Mouse (Mus musculus) intestine, embryonic 14.5 days (tissue): Measurements from ENCODE around the gene Acss1. TPM values are rescaled to one million over a fixed set of nuclear protein-coding genes. Genes with fewer than 3 reads are reported as not detected.
A peak's percentile ranks its signal among the peaks of the same experiment; 100 is the strongest.

Experiments
- ATAC-seq: fragments of 200-750 bp; cut with Nextera tagmentation; replicated peaks from 2 replicates; pipeline ENCODE4 v1.8.0; 2017; ENCODE audit warnings: low read depth, moderate number of reproducible peaks, moderate TSS enrichment, moderate library complexity; ENCODE audit not compliant: low FRiP score, low TSS enrichment
- DNase-seq: peaks from one replicate; pipeline ENCODE4 v3.0.0-alpha.2; 2018; ENCODE audit warnings: low spot score
- H3K27ac ChIP-seq: fragments of 300-500 bp; sonication (generic); 2 replicates; pipeline ENCODE4 v1.5.1; 2014; ENCODE audit warnings: low read depth, mild to moderate bottlenecking, control low read depth
- H3K27me3 ChIP-seq: fragments of 300-500 bp; sonication (generic); replicated peaks from 2 replicates; pipeline ENCODE4 v1.6.1; 2014; ENCODE audit warnings: low read length, control low read depth; ENCODE audit not compliant: control insufficient read depth, insufficient read depth
- H3K36me3 ChIP-seq: fragments of 300-500 bp; sonication (generic); 2 replicates; pipeline ENCODE4 v1.6.1; 2014; ENCODE audit warnings: low read length, control low read depth; ENCODE audit not compliant: control insufficient read depth, insufficient read depth
- H3K4me1 ChIP-seq: fragments of 300-500 bp; sonication (generic); replicated peaks from 2 replicates; pipeline ENCODE4 v1.6.1; 2014; ENCODE audit warnings: low read length, control low read depth, mixed read lengths; ENCODE audit not compliant: control insufficient read depth, insufficient read depth
- H3K4me2 ChIP-seq: fragments of 300-500 bp; sonication (generic); 2 replicates; pipeline ENCODE4 v1.6.1; 2014; ENCODE audit warnings: low read length
- H3K4me3 ChIP-seq: fragments of 300-500 bp; sonication (generic); 2 replicates; pipeline ENCODE4 v1.5.1; 2014; ENCODE audit warnings: low read depth, low read length, control low read depth, mixed read lengths
- H3K9ac ChIP-seq: fragments of 300-500 bp; sonication (generic); 2 replicates; pipeline ENCODE4 v1.6.1; 2014; ENCODE audit warnings: mild to moderate bottlenecking, low read length
- H3K9me3 ChIP-seq: fragments of 300-500 bp; sonication (generic); 2 replicates; pipeline ENCODE4 v1.6.1; 2016; ENCODE audit warnings: low read length, control low read depth; ENCODE audit not compliant: control insufficient read depth
- WGBS: fragments of 180-500 bp; shearing (Covaris S2); extraction: QIAGEN DNeasy Blood & Tissue Kit; methylation state at CpG from one replicate; pipeline ENCODE4 v1.1.7; 2014; 5-methylcytosine and 5-hydroxymethylcytosine counted together
- polyA plus RNA-seq: library from polyadenylated mRNA; unstranded; fragments of >200 nt; fragmentation: Nextera tagmentation; extraction: Ambion mirVana; gene quantifications from 2 replicates; pipeline ENCODE4 v1.2.1, GENCODE M21; 2014

Gene Acss1
- polyA plus RNA-seq, 1 experiment from 2014 or later = 18.2 TPM

DNA sequence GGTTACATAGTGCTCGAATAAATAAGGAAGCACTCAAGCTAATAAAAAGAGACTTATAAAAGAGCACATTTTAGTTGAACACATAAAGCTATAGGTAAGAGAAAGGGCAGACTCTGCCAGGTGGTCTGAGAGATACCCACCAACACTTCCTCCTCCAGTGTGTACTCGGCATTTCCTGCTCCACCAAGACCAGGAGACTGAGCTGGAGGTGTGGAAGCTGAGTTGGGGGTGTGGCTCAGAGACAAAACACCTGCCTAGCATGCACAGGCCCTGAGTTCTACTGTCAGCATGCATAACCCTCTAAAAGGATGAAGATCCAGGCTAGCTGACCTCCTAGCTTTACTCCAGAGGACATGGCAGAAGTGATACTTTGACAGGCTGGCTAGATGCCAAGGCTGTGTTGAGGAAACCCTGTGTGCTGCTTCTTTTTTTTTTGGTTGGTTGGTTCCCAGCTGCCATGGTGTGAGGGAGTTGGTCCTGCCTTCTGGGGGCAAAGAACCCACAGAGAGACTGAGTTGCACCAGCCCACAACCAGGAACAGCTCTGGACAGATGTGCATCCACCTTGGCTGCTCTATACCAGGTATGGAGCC, 1.2 kb upstream of the Acss1 start:
- ATAC-seq (no peak), DNase-seq (no peak)
- H3K9ac ChIP-seq = no peak overlapping the region
- H3K4me2 ChIP-seq = no peak overlapping the region
- no peaks in the 10 kb centered on the region for H3K27me3 ChIP-seq
- H3K4me1 ChIP-seq = peaks cover 14% of the 10 kb centered on the region; the same call in 1 of the 2 replicates
- H3K36me3 ChIP-seq = no peaks in the 10 kb centered on the region
- H3K4me3 ChIP-seq = no peak overlapping the region
- H3K9me3 ChIP-seq = no peaks in the 10 kb centered on the region
- H3K27ac ChIP-seq = no peak overlapping the region
- WGBS = 68% methylated on average over 2 of the region's 2 CpGs

DNA sequence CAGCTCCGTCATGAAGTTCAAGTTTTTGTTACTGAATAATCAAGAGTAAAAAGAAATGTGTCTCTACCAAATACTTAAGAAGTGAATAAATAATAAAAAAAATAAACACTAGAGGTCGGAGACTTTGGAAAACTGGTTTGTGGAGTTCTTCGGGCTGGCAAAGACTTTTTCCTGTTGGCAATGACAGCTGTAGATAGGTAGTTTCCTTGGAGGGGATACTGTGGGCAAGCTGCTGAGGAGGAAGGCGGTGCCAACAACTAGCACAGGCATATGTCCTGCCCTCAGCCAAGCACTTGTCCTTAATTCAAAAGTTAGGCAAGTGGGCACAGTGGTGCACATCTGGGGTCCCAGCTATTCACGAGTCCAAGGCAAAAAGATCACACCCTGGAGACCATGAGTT, 656 bp upstream of the Acss1 start:
- no peak for ATAC-seq
- H3K4me1 ChIP-seq = peaks cover 14% of the 10 kb centered on the region; the same call in 1 of the 2 replicates
- no peak overlapping the region for H3K4me3 ChIP-seq
- no peak for DNase-seq
- no peaks in the 10 kb centered on the region for H3K9me3 ChIP-seq
- 78% methylated on average over 5 of the region's 5 CpGs for WGBS
- no peak overlapping the region for H3K9ac ChIP-seq
- no peaks in the 10 kb centered on the region for H3K27me3 ChIP-seq
- no peaks in the 10 kb centered on the region for H3K36me3 ChIP-seq
- peak overlapping the region; percentile 94; the same call in 1 of the 2 replicates for H3K4me2 ChIP-seq
- H3K27ac ChIP-seq = no peak overlapping the region

DNA sequence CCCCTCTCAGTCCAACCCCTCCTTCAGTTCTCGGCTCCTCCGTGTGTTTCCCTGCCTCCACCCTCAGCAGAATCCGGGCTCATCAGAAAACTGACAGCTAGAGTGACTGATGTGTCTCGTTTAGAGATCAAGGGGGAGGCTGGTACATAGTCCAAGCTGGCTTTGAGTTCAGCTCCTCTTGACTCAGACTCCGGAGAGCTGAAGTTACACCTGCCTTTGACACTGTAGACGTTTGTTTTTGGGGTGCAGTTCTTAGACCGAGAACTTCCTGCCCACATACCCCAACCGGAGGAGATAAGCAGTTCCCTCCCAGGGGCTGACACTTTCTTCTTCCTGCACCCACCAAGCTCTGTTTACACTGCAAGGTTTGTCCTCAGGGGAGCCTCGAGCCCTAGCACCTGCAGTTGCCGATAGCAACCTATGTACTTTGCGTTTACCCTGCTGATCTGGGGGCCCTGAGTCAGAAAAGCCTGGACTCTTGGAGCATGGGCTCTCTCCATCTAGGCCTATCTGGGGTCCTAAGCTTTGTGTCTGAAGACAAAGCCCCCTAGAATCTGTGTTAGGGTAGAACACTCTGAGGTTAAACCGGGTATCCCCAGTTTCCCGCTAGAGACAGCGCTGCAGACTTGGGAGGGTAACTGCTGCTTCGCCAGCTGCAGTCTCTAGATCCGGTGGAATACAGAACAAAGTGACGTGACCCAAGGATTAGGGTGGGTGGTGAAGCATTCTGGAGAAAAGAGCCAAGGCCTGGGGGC, 1.1 kb downstream of the Acss1 start:
- H3K27ac ChIP-seq = peak overlapping the region; percentile 33; the same call in 1 of the 2 replicates
- WGBS = 4% methylated on average over 17 of the region's 17 CpGs

DNA sequence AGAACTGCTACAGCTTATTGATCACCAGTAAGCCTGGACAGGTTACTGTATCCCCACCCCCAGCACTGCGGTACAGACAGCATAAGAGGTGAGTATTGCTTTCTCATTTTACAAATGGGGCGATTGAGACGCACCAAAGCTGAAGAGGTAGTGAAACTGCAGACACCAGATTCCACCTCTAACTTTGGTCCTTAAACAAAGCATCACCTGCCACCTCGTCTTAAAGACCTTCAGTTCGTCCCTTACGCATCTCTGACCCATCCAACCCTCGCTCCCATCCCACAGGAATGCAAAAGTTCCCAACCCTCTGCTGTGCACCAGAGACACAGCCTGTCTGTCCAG, 1.6 kb downstream of the Acss1 start:
- no peaks in the 10 kb centered on the region for H3K27me3 ChIP-seq
- peak overlapping the region; percentile 65 for H3K4me3 ChIP-seq
- peaks cover 14% of the 10 kb centered on the region; the same call in 1 of the 2 replicates for H3K4me1 ChIP-seq
- WGBS = 41% methylated on average over 7 of the region's 7 CpGs
- ATAC-seq = 0 out of 2 replicates have a peak, but pooled peaks have one; percentile 5
- no peak for DNase-seq
- peak overlapping the region; percentile 94 for H3K4me2 ChIP-seq
- H3K9ac ChIP-seq = peak overlapping the region; percentile 64; the same call in 1 of the 2 replicates
- no peak overlapping the region for H3K27ac ChIP-seq
- no peaks in the 10 kb centered on the region for H3K9me3 ChIP-seq
- no peaks in the 10 kb centered on the region for H3K36me3 ChIP-seq

More for the DNA sequence above, 1.1 kb downstream of the Acss1 start:
- DNase-seq (peak; percentile 85), ATAC-seq (peak; percentile 38)
- H3K4me2 ChIP-seq = peak overlapping the region; percentile 94
- H3K9me3 ChIP-seq = no peaks in the 10 kb centered on the region
- H3K9ac ChIP-seq = peak overlapping the region; percentile 64
- H3K27me3 ChIP-seq = no peaks in the 10 kb centered on the region
- peaks cover 14% of the 10 kb centered on the region; the same call in 1 of the 2 replicates for H3K4me1 ChIP-seq
- peak overlapping the region; percentile 65 for H3K4me3 ChIP-seq
- no peaks in the 10 kb centered on the region for H3K36me3 ChIP-seq

DNA sequence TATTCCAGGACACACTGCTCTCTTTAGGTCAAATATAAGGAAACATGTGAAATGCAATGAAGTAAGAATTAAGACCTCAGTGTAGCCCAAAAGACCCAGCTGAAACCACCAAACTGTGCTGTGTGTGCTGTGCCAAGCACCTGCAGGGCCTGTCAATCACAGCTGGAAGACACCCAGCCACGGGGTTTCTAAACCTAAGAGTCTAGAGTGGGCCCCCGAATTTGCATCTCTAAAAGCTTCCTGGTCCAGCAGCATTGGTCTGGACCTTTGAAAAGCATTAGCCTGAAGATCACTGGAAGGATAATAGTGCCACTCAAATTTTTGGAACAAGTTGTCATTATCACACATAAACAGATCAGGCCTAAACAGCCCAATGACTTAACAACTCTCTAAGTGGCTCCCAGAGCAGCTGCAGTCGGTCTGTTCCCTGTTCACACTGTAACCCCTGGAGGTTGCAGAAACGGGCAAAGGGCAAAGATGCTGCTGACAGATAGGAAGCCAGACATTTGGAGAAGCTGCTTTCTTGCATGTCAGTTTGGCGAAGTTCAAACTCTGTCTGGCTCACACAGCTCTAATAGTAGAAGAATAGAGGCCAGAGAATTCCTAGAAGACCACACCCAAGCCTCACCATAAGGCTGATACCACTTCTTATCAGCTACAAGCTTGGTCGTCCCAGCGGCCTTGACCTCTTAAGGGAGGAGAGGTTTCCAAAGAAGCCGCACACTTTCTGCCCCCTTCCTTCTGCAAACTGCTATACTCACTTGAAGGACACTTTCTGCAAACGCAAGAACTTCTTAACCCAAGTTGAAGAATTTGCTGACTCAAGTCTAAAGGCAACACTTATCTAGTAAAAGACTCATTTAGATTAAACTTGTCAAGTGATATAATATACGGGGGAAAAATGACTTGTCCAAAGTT, 2.5 kb downstream of the Acss1 start:
- WGBS = 42% methylated on average over 10 of the region's 10 CpGs
- ATAC-seq = no peak
- H3K4me2 ChIP-seq = no peak overlapping the region
- peaks cover 14% of the 10 kb centered on the region; the same call in 1 of the 2 replicates for H3K4me1 ChIP-seq
- no peak overlapping the region for H3K4me3 ChIP-seq
- no peaks in the 10 kb centered on the region for H3K9me3 ChIP-seq
- no peak overlapping the region for H3K27ac ChIP-seq
- no peak for DNase-seq
- H3K9ac ChIP-seq = no peak overlapping the region
- no peaks in the 10 kb centered on the region for H3K27me3 ChIP-seq
- H3K36me3 ChIP-seq = no peaks in the 10 kb centered on the region

DNA sequence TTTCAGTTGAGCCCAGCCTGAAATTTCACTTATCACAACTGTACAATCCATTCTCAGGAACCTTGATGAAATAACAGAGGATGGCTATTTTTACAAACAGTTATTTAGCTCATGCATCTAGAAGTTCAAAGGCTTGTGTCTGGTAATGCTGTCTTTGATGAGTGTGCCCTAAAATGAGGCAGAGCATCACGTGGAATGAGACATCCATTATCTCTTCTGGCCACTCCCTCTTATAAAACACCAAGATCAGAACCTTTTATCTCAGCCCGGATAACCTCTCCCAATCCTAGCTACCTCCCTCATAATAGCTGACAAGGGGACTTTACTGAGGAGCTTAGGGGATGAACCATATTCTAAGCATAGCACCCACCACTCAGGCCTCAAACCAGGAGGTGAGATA, 3.3 kb downstream of the Acss1 start:
- H3K36me3 ChIP-seq = no peaks in the 10 kb centered on the region
- no peaks in the 10 kb centered on the region for H3K27me3 ChIP-seq
- no peak overlapping the region for H3K27ac ChIP-seq
- ATAC-seq = no peak
- H3K9me3 ChIP-seq = no peaks in the 10 kb centered on the region
- WGBS = 61% methylated on average over 2 of the region's 2 CpGs
- H3K9ac ChIP-seq = no peak overlapping the region
- H3K4me2 ChIP-seq = no peak overlapping the region
- DNase-seq = no peak
- no peak overlapping the region for H3K4me3 ChIP-seq
- H3K4me1 ChIP-seq = peaks cover 14% of the 10 kb centered on the region; the same call in 1 of the 2 replicates

DNA sequence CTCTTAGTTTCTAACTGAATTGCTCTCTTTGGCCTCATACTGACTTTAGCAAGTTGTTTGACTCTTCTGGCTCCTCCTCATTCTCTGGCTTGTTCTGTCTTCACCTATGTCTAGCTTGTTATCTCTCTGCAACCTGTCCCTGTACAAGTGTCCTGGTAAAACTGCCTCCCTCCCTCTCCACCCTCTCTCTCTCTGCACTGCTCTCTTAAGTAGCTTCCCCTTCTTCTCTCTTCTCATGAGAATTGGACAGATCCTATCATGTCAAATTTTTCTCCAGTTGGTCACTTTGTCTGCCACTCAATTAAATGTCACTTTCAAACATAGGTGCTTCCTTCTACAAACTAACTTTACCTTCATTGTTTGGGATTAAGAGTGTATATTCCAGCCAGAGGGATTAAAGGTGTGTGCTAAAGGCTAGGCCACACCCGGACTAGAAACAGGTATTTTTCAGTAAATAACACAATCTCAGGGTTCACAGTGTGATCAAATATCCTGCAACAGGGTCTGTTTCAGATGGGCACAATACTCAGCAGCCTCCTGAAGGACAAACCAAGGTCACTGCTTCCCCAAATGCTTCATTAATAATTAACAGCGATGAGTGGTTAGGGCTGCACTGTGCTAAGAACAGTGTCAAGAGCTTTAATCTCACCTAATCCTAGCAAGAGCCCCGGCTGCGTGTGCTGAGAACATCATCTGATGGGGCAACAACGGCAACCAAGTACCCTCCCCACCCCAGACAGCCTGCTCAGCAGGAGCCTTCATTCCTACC, 4.0 kb downstream of the Acss1 start:
- H3K4me3 ChIP-seq = no peak overlapping the region
- DNase-seq = no peak
- H3K36me3 ChIP-seq = no peaks in the 10 kb centered on the region
- no peak overlapping the region for H3K27ac ChIP-seq
- H3K4me1 ChIP-seq = peaks cover 14% of the 10 kb centered on the region; the same call in 1 of the 2 replicates
- no peak overlapping the region for H3K4me2 ChIP-seq
- no peaks in the 10 kb centered on the region for H3K27me3 ChIP-seq
- ATAC-seq = no peak
- no peak overlapping the region for H3K9ac ChIP-seq
- no peaks in the 10 kb centered on the region for H3K9me3 ChIP-seq
- WGBS = 78% methylated on average over 5 of the region's 5 CpGs

DNA sequence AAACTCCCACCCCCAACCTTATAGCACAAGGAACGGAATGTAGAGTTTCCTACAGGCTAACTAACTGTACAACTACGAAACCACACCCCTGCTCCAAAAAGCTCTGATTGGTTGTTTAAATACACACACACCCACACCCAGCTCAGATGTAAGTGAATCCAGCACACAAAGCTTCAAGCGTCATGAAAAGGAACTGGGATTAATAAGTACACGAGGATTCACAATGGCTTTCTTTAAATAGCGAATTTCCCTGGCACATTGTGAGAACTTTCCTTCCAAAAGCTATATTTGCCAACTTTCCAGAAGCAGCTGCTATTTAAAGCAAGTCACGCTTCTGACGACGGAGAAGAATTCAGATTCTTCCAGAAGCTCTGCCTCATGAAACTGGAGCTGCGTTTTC, 5.0 kb downstream of the Acss1 start:
- Histone ChIP-seq H3K4me1 (peaks cover 8% of the 10 kb centered on the region; the same call in 1 of the 2 replicates), H3K9ac (no peak overlapping the region), H3K36me3 (no peaks in the 10 kb centered on the region), H3K27me3 (no peaks in the 10 kb centered on the region), H3K4me3 (no peak overlapping the region), H3K9me3 (no peaks in the 10 kb centered on the region), H3K4me2 (no peak overlapping the region), H3K27ac (peak overlapping the region; percentile 33; the same call in 1 of the 2 replicates)
- no peak for ATAC-seq
- no peak for DNase-seq
- 65% methylated on average over 9 of the region's 9 CpGs for WGBS
